Mouse (Mus musculus) bone marrow, adult 2 months (tissue): ENCODE data around the gene Hhipl1.

Experiments used
- CTCF ChIP-seq: fragments of 200-500 bp; IDR thresholded peaks from 2 replicates; pipeline ENCODE4 v1.5.1; 2011; ENCODE audit warnings: low read length, control low read depth; ENCODE audit not compliant: control insufficient read depth, insufficient read depth
- POLR2A ChIP-seq: fragments of 200-500 bp; IDR thresholded peaks from 2 replicates; pipeline ENCODE4 v1.6.1; 2011; ENCODE audit warnings: low read depth, mild to moderate bottlenecking, control low read depth, low read length, borderline replicate concordance; ENCODE audit not compliant: control insufficient read depth

DNA sequence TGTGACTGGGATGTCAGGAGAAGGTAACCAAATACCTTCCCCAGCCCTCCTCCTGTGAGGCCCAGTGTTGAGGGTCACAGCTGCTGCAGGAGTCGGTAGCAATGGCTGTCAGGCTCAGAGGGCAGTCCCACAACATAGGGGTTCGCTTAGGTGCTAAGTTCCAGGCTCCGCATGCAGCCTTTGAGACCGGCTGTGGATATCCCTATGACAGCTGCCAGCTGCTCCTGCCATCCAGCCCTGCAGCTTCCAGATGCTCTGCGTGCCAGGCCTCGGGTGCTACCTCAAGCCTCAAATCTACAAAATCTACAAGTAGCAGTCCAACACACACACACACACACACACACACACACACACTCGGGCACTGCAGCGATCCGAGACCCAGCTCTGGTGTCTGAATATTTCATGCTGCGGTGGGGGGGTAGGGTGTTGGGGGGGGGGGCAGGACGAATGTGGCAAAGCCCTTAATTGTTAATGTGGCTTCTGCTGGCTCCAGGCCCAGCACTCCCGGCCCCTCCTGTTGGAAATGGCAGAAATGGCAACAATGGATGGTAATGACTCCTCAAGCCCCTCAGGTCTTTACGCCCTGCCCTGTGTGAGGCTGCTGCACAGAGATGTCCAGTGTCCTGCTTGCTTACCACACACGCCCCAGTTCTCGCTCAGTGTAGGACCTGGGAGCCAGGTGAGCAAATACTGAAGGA, 27.7 kb upstream of the Hhipl1 start:
- TF ChIP-seq CTCF (no peak), POLR2A (no peak)
